Mouse (Mus musculus) MEL (cell line): ENCODE results near the gene Gm21454. TPM values are rescaled to one million over a fixed set of nuclear protein-coding genes. Genes with fewer than 3 reads are reported as not detected.
"Not testable (repeated sequence)": the region's sequence is repeated elsewhere in the genome, so short reads cannot be mapped to it uniquely, and the experiment has no call there.

ENCODE experiments used
- DNase-seq: peaks from one replicate; pipeline ENCODE4 v3.0.0; 2011; ENCODE audit warnings: low read depth, low spot score
- H3K27ac ChIP-seq: 2 replicates; pipeline ENCODE4 v1.5.1; 2012; ENCODE audit warnings: low read depth, mild to moderate bottlenecking, control low read depth, low read length, moderate library complexity; ENCODE audit not compliant: control insufficient read depth
- H3K27me3 ChIP-seq, 2 experiments: fragments of 150-350 bp in 1 of 2; sonication (generic) in 1 of 2; 2 replicates each; pipeline ENCODE4 v1.6.1; 2012; ENCODE audit warnings: low read length in 2 of 2, mild to moderate bottlenecking in 2 of 2, improper control_type of control experiment in 1 of 2, moderate library complexity in 1 of 2; ENCODE audit not compliant: insufficient read depth in 2 of 2, control insufficient read depth in 1 of 2
- H3K36me3 ChIP-seq, 2 experiments: 2 replicates each; pipeline ENCODE4 v1.6.1; 2012 to 2014; ENCODE audit warnings: low read length in 2 of 2, improper control_type of control experiment in 1 of 2, inconsistent platforms in 1 of 2, mild to moderate bottlenecking in 1 of 2; ENCODE audit not compliant: insufficient read depth in 2 of 2, control insufficient read depth in 1 of 2
- H3K4me1 ChIP-seq, 2 experiments: fragments of 150-350 bp in 1 of 2; sonication (generic) in 1 of 2; 2 replicates each; pipeline ENCODE4 v1.6.1; 2012; ENCODE audit warnings: low read length in 2 of 2, improper control_type of control experiment in 1 of 2, mild to moderate bottlenecking in 1 of 2; ENCODE audit not compliant: insufficient read depth in 2 of 2, control insufficient read depth in 1 of 2
- H3K4me3 ChIP-seq, 2 experiments: fragments of 150-350 bp in 1 of 2; sonication (generic) in 1 of 2; 2 replicates each; pipeline ENCODE4 v1.5.1; 2012; ENCODE audit warnings: low read depth in 2 of 2, low read length in 2 of 2, mild to moderate bottlenecking in 2 of 2, moderate library complexity in 2 of 2, control low read depth in 1 of 2, improper control_type of control experiment in 1 of 2; ENCODE audit not compliant: control insufficient read depth in 1 of 2, insufficient read depth in 1 of 2
- H3K79me2 ChIP-seq: 2 replicates; pipeline ENCODE4 v1.6.1; 2012; ENCODE audit warnings: mild to moderate bottlenecking, low read length, moderate library complexity; ENCODE audit not compliant: control insufficient read depth, poor library complexity, insufficient read depth
- H3K9ac ChIP-seq: 2 replicates; pipeline ENCODE4 v1.6.1; 2012; ENCODE audit warnings: low read depth, mild to moderate bottlenecking, control low read depth, low read length, moderate library complexity; ENCODE audit not compliant: control insufficient read depth, poor library complexity, severe bottlenecking
- H3K9me3 ChIP-seq: fragments of 150-350 bp; sonication (generic); replicated peaks from 2 replicates; pipeline ENCODE4 v1.6.1; 2012; ENCODE audit warnings: mild to moderate bottlenecking, low read length, improper control_type of control experiment, moderate library complexity; ENCODE audit not compliant: insufficient read depth
- polyA plus RNA-seq, 2 experiments: library from polyadenylated mRNA; stranded (reverse) in 1 of 2; unstranded in 1 of 2; fragments of >175 nt in 1 of 2; fragments of >200 nt in 1 of 2; gene quantifications; 2 replicates each; pipeline versions ENCODE4 v1.2.1 to v1.2.4; 2012; ENCODE audit warnings: low replicate concordance in 2 of 2, low read depth in 1 of 2; ENCODE audit not compliant: insufficient read length in 2 of 2, insufficient read depth in 1 of 2, missing spikeins in 1 of 2
- total RNA-seq: library from RNA; depleted of rRNA; stranded (reverse); fragments of 300-350 nt; gene quantifications from 2 replicates; pipeline ENCODE4 v1.2.3, GENCODE M21; 2012; rRNA removed

The Gm21454 gene
- total RNA-seq (not detected in 2 replicates), polyA plus RNA-seq (not detected)

- H3K79me2 ChIP-seq, H3K27me3 ChIP-seq, H3K27ac ChIP-seq, H3K4me1 ChIP-seq, DNase-seq, H3K4me3 ChIP-seq, H3K9me3 ChIP-seq, H3K36me3 ChIP-seq, H3K9ac ChIP-seq: not testable (repeated sequence)
These were observed at the start of gene Gm21454, which contains the start of gene Gm21440 for GRCm38 (mm10) chrY:13252091-13252490. Gene Gm21454, plus strand, starts transcription at chrY:13252442. Gene Gm21440, plus strand, starts transcription at chrY:13252391.

- not testable (repeated sequence) for H3K9ac ChIP-seq
These were observed 28.4 kb upstream of the Gm21454 start, which contains the start of gene Gm21828 for GRCm38 (mm10) chrY:13223828-13224227. Gene Gm21828, minus strand, starts transcription at chrY:13223928.

GRCm38 (mm10) chrY:13348963-13349362 is 96.7 kb downstream of the Gm21454 start, which contains the start of gene Gm21725:
Gene Gm21725, minus strand, starts transcription at chrY:13349063.
- H3K27me3 ChIP-seq, H3K79me2 ChIP-seq, H3K9me3 ChIP-seq, H3K4me3 ChIP-seq, DNase-seq, H3K4me1 ChIP-seq, H3K27ac ChIP-seq, H3K36me3 ChIP-seq, H3K9ac ChIP-seq: not testable (repeated sequence)

More at GRCm38 (mm10) chrY:13223828-13224227, 28.4 kb upstream of the Gm21454 start, which contains the start of gene Gm21828:
- not testable (repeated sequence) for DNase-seq, H3K79me2 ChIP-seq, H3K9me3 ChIP-seq, H3K4me3 ChIP-seq, H3K27me3 ChIP-seq, H3K4me1 ChIP-seq, H3K36me3 ChIP-seq, H3K27ac ChIP-seq

Other genes starting within 250 kb of the Gm21454 start
- gene Gm20807, start 209.6 kb upstream of the Gm21454 start, total RNA-seq, result not detected in 2 replicates
- gene Gm20807, start 209.6 kb upstream of the Gm21454 start, polyA plus RNA-seq, result not detected
- gene Gm21891, start 119.0 kb upstream of the Gm21454 start, total RNA-seq, result not detected in 2 replicates
- not detected for gene Gm21891, start 119.0 kb upstream of the Gm21454 start, polyA plus RNA-seq
- gene Gm21425, start 90.5 kb upstream of the Gm21454 start, total RNA-seq, result not detected in 2 replicates
- not detected for gene Gm21425, start 90.5 kb upstream of the Gm21454 start, polyA plus RNA-seq
- not detected in 2 replicates for gene Gm21828, start 28.5 kb upstream of the Gm21454 start, total RNA-seq
- not detected for gene Gm21828, start 28.5 kb upstream of the Gm21454 start, polyA plus RNA-seq
- not detected in 2 replicates for gene Gm21440, start 51 bp upstream of the Gm21454 start, total RNA-seq
- not detected for gene Gm21440, start 51 bp upstream of the Gm21454 start, polyA plus RNA-seq
- not detected in 2 replicates for gene Gm21725, start 96.6 kb downstream of the Gm21454 start, total RNA-seq
- not detected for gene Gm21725, start 96.6 kb downstream of the Gm21454 start, polyA plus RNA-seq
- gene Gm21866, start 213.1 kb downstream of the Gm21454 start, total RNA-seq, result not detected in 2 replicates
- gene Gm21866, start 213.1 kb downstream of the Gm21454 start, polyA plus RNA-seq, result not detected
- not detected in 2 replicates for gene Gm20773, start 241.6 kb downstream of the Gm21454 start, total RNA-seq
- not detected for gene Gm20773, start 241.6 kb downstream of the Gm21454 start, polyA plus RNA-seq